Mouse (Mus musculus): ENCODE measurements around the gene Csrp1.

The Csrp1 gene

DNA sequence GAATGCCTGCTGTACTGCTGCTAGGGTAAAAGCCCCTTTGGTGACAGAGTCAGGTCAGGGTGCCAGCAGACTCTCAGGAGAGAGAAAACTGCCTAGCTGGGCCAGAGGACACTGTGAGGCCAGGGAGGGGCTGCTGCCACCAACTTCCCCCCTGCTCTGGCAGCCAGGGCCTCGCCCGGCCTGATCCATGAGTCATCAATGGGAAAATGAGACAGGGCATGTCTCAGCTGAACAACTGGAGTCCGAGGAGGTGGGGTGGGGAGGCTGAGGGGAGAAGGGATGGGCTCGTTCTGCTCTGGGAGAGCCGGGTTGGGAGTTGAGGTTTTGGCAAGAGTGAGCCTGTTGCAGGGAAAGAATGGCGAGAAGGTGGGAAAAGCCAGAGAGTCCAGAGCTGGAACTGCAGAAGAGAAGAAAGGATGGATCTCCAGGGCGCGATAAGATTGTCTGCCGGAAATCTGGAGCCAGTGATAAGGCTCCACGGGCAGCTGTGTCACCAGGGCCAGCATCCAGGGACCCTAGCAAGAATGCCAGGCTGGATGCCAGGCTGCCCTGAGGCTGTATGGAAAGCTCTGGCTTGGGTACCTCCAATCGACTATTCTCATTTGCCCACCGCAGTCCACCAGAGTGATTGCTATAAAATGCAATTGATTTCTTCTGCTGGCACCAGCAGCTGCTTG lies 51.2 kb downstream of the Csrp1 start:
- in situ Hi-C loops (cut with MboI, MseI): no loop called here

DNA sequence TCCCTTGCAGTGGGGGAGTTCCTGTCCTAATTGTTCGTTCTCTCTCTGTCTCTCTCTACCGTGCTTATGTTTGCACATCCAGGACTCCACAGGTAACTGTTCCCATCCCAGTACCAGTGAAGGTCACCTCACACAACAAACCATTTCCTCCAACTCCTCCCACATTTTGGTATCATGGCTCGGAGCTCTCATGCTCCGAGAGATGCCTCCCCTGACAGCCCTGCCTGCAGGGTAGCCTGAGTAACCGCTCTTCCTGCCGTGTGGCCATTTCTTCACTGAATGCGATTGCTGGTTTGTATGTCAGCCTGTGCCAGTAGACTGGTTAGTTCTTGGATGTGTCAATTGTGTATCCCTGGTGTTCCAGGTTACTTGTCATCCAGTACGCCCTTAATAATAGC lies 51.7 kb downstream of the Csrp1 start:
- in situ Hi-C loops (cut with MboI, MseI): no loop called here

DNA sequence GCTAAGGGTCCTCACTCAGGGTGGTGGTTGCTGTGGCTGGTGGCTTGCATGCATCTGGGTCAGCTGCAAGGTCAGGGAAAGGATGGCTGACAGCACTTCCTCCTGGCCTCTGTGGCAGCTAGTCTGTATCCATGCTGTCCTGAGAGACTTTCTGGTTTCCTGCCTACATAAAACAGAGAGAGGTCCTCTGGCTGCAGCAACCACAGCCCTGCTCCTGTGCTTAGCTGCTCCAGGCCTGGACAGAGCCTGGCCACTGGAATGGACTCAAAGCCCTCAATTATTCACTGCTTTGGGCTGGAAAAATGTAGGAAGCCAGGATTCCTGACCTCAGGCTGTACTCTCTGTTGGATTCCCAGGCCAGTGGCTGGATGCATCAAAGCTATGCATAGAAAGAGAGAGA lies 56.7 kb downstream of the Csrp1 start:
- in situ Hi-C loops (cut with MboI, MseI): no loop called here

DNA sequence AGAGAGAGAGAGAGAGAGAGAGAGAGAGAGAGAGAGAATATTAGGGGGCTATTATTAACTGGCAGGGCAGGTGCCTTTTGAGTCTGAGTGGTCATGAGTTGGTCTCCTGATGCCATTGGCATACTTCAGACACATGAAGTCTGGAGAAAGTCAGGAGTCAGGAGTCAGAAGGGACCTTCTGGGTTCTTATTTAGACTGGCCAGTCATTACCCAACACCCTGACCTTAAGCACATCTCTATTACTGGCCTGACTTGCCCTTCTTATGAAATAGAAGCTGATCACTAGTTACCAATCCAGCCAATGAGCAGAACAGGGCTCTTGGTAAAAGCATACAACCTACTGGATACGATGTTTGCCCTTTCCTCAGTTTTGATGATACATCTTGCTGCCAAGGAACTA lies 57.2 kb downstream of the Csrp1 start:
- in situ Hi-C loops (cut with MboI, MseI): no loop called here

DNA sequence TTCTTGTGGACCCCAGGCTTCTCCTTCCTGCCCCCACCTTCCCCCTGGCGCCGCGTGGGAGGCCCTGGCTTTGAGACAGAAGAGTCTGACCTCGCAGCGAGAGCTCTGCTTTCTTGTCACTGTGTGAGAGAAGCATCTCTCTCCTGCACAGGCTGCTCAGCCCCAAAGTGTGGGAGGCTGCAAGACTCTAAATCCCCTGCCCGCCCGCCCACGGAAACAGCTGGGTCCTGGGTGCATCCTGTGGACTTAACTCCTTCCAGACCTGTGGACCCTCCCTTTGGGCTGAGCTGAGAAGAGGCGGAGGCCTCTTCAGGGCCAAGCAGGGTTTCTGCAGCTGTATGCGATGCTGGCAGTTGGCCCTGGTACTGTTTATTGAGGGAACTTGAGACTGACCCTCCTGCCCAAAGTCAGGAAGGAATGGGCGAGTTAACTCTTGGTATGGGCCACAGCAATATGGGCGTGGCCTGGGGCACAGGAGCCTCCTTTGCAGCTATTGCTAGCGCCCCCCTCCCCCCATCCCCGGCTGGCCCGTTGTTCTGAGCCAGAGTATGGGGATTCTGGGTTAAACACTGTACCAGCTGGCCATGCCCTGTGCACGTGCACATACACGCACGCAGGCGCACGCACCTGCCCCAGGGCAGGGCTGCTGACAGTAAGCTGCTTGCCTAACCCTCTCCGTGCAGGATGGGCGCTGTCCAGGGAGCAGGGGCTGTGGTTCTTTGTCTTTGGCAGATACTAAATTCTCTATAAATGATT lies 59.1 kb downstream of the Csrp1 start, which contains the start of gene Tnni1:
TSS of gene Tnni1 (plus strand) at position 655 of the 756 bp plus-strand sequence.
- in situ Hi-C loops (cut with MboI, MseI): no loop called here

DNA sequence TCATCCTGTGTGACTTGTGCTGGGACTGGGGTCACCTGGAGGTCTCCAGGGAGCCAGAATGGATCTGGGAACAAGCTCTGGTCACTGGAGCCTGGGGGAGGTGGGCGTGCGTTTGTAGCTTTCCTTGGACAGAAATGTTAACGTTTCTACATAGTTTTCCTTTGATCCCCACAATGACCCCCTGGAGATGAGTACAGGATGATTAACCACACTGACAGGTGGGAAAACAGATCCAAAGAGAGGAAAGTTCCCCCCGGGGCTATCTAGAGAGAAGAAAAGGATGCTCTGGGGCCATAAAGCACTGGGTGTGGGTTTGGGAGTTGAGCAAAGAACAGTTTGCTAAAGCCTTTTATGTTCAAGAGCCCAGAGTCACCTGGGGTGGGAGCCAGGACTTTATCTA lies 60.8 kb downstream of the Csrp1 start:
- in situ Hi-C loops (cut with MboI, MseI): loop anchor here (5.0 kb wide), 1 partner anchor 58 kb away; the partner anchor contains the start of gene Csrp1

DNA sequence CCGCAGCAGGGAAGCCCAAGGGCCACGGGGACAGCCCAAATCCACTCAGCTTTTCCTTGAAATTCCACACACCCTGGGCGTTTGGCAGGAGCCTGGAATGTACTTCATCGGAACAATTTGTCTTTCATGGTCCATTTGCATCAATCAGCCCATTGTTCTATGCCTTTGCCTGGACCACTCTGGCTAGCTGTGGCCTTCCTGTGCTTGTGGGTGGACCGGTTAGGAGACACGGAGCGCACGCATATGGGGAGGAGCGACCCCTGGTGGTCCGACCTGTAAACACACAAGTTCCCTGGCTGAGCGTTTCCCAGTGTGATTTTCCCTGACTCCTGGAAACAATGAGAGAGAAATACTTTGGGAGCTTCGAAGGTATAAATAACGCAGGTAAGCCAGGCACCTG lies 61.4 kb downstream of the Csrp1 start:
- in situ Hi-C loops (cut with MboI, MseI): loop anchor here (5.0 kb wide), 1 partner anchor 59 kb away; the partner anchor contains the start of gene Csrp1

DNA sequence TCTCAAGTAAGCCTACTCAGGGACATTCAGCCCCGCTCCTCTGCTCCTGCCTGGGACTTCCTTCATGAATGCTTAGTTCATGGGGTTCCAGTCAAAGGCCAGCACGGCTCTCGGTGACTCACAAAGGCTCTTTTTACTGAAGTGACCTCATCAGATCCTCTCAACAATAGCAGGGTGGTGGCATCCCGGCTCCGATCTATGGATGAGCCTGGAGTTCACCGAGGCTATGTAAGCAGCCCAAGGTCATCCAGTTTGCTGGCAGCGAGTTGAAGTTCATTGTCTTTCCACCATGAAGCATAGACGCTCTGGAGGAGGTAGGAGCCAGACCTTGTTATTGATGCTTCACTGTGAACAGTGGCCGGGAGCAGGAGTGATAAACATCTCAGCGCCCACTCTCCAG lies 63.0 kb downstream of the Csrp1 start:
- in situ Hi-C loops (cut with MboI, MseI): loop anchor here (5.0 kb wide), 1 partner anchor 61 kb away; the partner anchor contains the start of gene Csrp1

DNA sequence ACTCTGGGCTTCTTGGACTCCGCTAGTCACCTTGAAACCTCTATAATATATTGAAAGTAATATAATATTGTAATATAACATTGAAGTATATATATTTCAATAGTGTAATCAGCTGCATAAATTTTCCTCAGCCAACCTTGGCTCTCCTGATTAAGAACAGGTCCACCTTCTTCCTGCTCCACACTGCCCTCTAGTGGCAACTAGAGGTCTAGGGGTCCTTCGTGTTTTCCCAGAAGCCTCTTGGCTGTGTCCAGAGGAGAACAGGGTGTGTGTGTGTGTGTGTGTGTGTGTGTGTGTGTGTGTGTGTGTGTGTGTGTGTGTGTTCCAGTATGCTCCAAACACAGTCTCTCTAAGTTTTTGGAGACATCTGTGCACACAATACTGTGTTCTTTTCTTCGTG lies 67.9 kb downstream of the Csrp1 start:
- in situ Hi-C loops (cut with MboI, MseI): loop anchor here (5.0 kb wide), 1 partner anchor 45 kb away; no protein-coding TSS in a partner anchor

DNA sequence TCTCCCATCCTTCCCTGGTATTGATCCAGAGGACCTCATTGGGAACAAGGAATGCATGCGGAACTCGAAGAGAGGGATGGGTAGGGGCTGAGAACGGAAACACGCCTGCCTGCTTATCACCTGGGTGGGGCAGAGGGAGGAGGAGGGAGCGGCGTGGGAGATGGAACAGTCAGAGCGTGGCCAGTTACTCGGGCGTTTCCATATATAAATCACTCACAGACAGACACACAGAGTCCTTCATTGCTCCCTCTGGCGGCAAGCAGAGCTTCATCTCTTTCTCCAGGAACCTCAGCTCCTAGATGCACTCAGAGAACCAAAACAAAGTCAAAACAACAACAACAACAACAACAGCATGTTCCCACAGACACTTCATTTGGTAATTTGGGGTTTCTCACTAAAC lies 68.8 kb downstream of the Csrp1 start:
- in situ Hi-C loops (cut with MboI, MseI): loop anchor here (5.0 kb wide), 1 partner anchor 44 kb away; no protein-coding TSS in a partner anchor

DNA sequence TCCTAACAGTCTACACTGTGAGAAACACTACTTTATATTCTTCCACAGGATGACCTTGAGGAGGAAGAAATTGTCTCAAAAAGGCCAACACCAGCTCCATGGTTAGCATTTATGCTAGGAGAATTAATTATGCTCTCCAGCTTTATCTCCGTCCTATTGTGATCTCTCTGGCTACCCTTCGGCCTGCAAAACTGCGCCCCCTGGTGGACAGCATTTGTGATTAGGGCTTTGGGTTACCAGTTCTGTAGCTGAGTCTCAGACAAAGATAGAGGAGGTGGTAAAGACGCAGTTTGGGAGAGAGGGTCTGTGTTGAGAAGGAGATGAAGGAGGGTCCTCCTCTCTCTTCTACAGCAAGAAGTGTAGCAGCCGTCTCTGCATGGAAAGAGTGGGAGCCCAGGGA lies 70.0 kb downstream of the Csrp1 start:
- in situ Hi-C loops (cut with MboI, MseI): loop anchor here (5.0 kb wide), 1 partner anchor 42 kb away; no protein-coding TSS in a partner anchor

DNA sequence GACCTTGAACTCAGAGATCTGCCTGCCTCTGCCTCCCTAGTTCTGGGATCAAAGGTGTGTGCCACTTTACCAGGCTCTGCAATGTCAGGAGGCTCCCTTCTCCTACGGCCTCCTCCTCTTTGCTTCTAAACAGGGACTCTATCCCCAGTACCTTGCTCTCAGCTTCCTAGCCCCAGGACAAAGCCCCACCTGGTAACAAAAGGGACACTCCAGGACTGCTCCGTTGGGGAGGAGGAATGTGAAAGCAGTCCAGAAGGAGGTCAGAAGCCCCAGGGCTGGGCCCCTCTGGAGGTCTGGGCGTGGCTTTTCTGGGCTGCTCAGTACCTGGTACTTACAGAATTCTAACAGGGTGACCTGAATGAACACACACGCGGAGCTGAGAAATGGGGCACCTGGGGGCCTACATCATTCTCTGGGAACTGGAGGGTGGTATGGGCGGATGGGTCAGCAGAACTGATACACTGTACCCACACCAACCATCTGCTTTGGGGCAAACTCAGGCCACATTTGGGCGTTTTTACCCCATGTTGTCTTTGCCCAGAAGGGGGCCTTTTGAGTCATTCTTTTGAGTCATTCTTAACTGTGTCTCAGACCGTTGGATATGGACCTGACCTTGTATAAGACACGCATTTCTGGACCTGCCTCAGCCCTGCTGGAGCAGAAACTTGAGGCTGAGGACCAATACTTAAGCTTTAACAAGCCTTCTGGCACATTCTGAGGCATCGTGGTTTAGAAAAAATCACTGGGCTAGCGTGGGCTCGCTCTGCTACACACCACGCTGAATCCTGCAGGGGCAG lies 72.5 kb downstream of the Csrp1 start:
- in situ Hi-C loops (cut with MboI, MseI): no loop called here

DNA sequence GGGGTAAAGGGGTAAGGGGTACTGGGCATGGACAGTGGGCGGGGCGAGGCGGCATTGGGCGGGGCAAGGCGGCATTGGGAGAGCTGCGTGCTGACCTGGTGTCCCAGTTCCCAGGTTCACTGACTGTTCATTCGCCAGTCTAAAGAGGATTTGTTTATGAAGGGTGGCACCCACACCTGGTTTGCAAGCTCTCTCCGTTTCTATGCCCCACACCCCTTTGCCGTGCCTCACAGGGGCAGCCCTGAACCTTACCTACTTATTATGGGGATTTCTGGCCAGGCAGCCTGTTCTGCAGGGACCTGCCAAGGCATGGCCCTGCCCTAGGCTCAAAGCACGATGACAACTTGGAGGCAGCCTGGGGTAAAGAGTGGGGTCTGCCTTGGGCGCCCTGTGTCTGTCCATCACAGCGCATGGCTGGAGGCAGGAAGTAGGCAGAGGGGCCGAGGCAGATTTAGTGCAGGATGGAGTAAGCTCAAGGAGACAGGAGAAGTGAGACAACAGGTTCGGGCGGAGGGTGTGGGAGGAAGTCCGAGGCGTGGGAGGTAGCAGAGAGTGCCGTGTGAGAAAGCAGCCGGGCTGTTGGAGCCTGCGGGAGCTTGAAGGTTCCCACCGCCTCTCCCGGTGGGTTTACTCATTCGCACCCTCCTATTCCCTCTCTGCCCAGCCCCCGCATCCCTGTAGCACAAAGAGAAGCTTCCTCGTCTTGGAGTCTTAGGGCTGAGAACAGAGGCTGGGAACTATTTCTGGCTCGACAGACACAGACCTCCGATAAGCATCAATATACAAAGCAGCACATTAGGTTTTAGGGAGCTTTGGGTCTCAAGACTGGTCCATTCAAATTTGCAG lies 73.7 kb downstream of the Csrp1 start:
- in situ Hi-C loops (cut with MboI, MseI): no loop called here

DNA sequence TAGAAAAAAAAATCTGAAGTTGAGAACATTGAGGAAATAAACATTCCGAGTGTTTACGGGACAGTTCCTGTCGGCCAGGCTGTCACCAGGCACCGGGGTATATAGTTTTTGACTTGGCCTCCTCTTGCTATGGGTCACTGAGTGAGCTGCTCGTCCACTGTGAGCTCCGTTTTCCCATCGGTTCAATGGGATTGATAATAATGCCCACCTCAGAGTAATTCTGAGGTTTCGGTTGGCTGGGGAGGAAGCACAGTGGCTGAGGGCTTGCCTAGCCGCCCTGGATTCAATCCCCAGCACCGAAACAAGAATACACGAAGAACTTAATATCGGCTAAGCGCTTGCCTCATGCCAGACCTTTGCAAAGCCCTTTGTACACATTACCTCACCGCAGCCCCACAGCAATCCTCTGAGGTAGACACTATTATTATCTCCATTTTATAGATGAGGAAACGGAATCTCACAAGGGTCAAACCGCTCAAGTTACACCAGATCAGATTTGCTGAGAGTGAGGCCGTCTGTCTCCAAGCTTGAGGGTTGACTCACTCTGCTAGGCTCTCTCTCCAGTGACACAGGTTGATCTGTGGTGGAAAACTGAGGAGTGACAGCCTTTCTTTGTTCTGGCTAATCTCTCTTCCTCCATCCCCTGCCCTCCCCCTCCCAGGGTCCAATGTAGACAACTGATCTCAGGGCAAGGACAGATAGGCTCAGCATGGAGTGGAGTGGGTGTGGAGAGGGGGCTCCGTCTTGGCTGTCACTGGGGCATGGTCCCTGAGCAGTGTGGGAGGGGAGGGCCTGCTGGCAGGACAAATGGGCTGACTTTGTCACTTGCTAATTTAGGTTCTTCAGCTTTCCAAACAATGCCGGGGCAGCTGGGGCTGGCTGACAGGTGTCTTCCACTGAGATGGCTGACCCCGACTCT lies 74.6 kb downstream of the Csrp1 start:
- in situ Hi-C loops (cut with MboI, MseI): no loop called here

DNA sequence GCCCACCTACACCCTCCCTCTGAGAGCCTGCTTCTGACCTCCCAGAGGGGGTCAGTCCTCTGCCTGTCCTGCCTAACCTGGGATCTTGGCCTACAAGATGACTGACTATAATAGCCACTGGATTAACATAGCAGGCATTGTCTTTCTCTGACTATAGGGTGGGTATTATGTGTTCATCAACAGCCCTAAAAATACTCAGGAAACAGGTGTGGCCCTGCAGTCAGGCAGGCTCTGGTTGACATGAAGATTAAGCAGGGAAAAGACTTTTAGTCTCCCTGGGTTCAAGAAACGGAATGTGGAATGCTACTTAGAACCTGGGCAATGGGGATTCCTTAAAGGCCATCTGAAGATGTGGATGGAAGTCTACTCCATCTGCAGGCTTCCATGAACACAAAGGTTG lies 78.6 kb downstream of the Csrp1 start:
- in situ Hi-C loops (cut with MboI, MseI): no loop called here

DNA sequence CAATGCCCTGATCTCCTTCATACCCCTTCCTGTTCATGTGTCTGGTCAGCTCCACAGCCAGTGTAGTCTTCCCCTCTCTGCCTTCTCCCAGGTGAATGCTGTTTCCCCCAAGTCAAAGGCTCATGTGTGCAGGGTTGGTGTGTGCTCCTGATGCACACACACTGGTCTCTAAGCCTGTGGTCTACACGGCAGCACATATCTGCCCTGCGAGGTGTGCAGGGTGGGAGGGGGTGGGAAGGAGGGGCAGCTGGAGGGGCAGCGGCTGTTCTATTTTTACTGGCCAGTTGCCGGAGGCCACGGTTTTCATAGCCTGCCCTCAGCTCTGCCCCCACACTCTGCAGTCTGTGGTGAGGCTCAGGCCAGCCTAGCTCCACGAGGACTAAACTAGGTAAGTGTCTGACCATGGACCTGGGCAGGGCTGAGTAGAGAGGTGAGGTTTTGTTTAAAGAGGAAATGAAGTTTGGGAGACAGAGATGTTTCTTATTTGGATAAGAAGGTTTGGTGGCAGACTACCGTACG lies 79.3 kb downstream of the Csrp1 start:
- in situ Hi-C loops (cut with MboI, MseI): no loop called here

DNA sequence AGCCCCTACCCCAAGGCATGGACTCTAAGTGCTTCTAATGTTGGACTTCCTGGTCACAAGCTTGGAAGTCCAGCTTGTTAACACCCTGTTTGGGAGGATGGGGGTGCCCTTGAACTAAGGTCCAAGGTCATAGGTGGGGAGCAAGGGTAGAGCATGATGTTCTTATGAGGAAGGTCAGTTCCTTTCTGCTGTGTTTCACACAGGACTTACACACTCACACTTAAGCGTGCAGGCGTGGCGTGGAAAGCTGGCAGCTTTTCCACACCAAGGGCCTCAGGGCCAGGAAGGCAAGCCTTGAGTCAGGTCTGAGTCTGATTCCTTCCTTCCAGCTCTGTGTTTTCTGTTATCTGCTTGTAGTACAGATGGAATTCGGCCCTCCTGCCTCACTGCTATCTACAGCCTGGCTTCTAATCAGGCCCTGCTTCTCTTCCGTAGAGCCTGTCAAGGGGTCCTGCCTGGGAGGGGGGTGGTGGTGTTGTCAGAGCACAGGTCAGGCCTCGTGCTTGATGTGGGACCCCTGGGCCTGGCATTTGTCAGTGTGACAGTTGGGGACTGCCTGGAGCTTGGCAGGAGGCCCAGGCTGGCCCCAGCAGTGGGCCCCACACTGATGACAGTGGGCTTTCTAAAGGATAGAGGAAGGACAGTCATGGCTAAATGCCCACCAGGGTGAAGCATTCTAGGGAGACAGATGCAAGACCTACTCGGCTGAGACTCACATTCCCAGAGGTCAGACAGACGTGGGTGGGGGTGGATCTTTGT lies 80.5 kb downstream of the Csrp1 start:
- in situ Hi-C loops (cut with MboI, MseI): loop anchor here (25.0 kb wide), 1 partner anchor 1738 kb away; no protein-coding TSS in a partner anchor
